Mouse (Mus musculus): ENCODE results near the gene Trib2. TPM values are rescaled to one million over a fixed set of nuclear protein-coding genes. Genes with fewer than 3 reads are reported as not detected.

Trib2 gene
- 145 and 154 TPM in 2 replicates for polyA plus RNA-seq (2012; rRNA removed)

GRCm38 (mm10) chr12:15816740-15817178 lies at the start of gene Trib2:
Gene Trib2 (minus strand): TSS chr12:15816922.

